8 mouse cellular contexts compared by ENCODE assay signal in genomic region chr16:30601046-30601832, GRCm38 (mm10). TPM values are rescaled to one million over a fixed set of nuclear protein-coding genes. Genes with fewer than 3 reads are reported as not detected.
DNase-seq lines count a peak whose midpoint lies in the region; ATAC-seq and TF ChIP-seq lines count a peak whose summit lies in the region.

No protein-coding gene starts in this region.

- peak overlapping the region; percentile 88 for H3K9ac ChIP-seq in heart, embryonic 14.5 days (ENCODE audit: low read length)
- peak overlapping the region; percentile 81 for H3K9ac ChIP-seq in liver, postnatal 0 days (replicated peaks)

- TF ChIP-seq POLR2A in embryonic fibroblast, embryonic 13.5 days (IDR thresholded peaks at IDR 0.05; ENCODE audit: low read depth, low read length): 0 out of 2 replicates have a peak, but pooled peaks have one; percentile 22

- H3K36me3 ChIP-seq in heart, embryonic 14.5 days (ENCODE audit: control insufficient read depth, insufficient read depth, low read length): 0 out of 2 replicates have a peak, but pooled peaks cover 3% of the 10 kb centered on the region
- H3K36me3 ChIP-seq in liver, postnatal 0 days (replicated peaks; ENCODE audit: insufficient read depth, low read length): no peaks in the 10 kb centered on the region

- peak; percentile 41 for DNase-seq in 3134 (ENCODE audit: extremely low read depth, insufficient read length, low spot score)
- peak; percentile 88 for DNase-seq in adrenal gland, postnatal 14 days
- DNase-seq in kidney, postnatal 10 days: peak; percentile 88
- DNase-seq in liver, postnatal 0 days: peak; percentile 80
- peak; percentile 77 for DNase-seq in thymus, postnatal 4 days

- H3K4me2 ChIP-seq in heart, embryonic 14.5 days (ENCODE audit: low read length): peak overlapping the region; percentile 97
- peak overlapping the region; percentile 86 for H3K4me2 ChIP-seq in liver, postnatal 0 days (ENCODE audit: low read depth, low read length)

- 0 out of 2 replicates have a peak, but pooled peaks have one; percentile 38 for TF ChIP-seq CTCF in embryonic fibroblast, embryonic 13.5 days (IDR thresholded peaks at IDR 0.05; ENCODE audit: borderline replicate concordance, insufficient read depth, low read length)
- TF ChIP-seq CTCF in liver, postnatal 0 days (IDR thresholded peaks at IDR 0.05; ENCODE audit: low read depth): peak; percentile 67

- no peaks in the 10 kb centered on the region for H3K9me3 ChIP-seq in heart, embryonic 14.5 days (ENCODE audit: control insufficient read depth, low read length)
- no peaks in the 10 kb centered on the region for H3K9me3 ChIP-seq in liver, postnatal 0 days (ENCODE audit: low read length)

- H3K27me3 ChIP-seq in heart, embryonic 14.5 days (ENCODE audit: control insufficient read depth, insufficient read depth, low read length): no peaks in the 10 kb centered on the region
- peaks cover 11% of the 10 kb centered on the region; the same call in 1 of the 2 replicates for H3K27me3 ChIP-seq in liver, postnatal 0 days (ENCODE audit: insufficient read depth, low read length)

- H3K27ac ChIP-seq in embryonic fibroblast, embryonic 13.5 days (ENCODE audit: insufficient read depth, low read length): no peak overlapping the region
- H3K27ac ChIP-seq in heart, embryonic 14.5 days (replicated peaks in 1 of 2; ENCODE audit: control insufficient read depth in 1 of 2, insufficient read depth in 1 of 2, low read depth in 2 of 2, low read length in 2 of 2): peak overlapping the region in 1 of 2 experiments; percentile 39; a peak in 3 of 4 replicates
- peak overlapping the region; percentile 74 for H3K27ac ChIP-seq in liver, postnatal 0 days (ENCODE audit: low read depth)

- no peak for ATAC-seq in heart, embryonic 14.5 days (ENCODE audit: insufficient number of reproducible peaks, insufficient read depth, low FRiP score, low read depth)
- peak; percentile 11 for ATAC-seq in liver, postnatal 0 days
- ATAC-seq in neutrophil, adult 5-6 weeks (ENCODE audit: extremely low read depth, insufficient number of reproducible peaks, low FRiP score, poor library complexity, severe bottlenecking): peak; percentile 38

- TF ChIP-seq EP300 in liver, postnatal 0 days (IDR thresholded peaks at IDR 0.05; ENCODE audit: low read depth): no peak

- 8% methylated on average over 42 of the region's 42 CpGs for WGBS in heart, embryonic 14.5 days
- 7% methylated on average over 42 of the region's 42 CpGs for WGBS in liver, postnatal 0 days (ENCODE audit: insufficient replicate concordance)

- peaks cover 17% of the 10 kb centered on the region for H3K4me1 ChIP-seq in embryonic fibroblast, embryonic 13.5 days (ENCODE audit: control insufficient read depth, insufficient read depth, low read length)
- peaks cover 39 to 46% of the 10 kb centered on the region in 2 experiments for H3K4me1 ChIP-seq in heart, embryonic 14.5 days (ENCODE audit: control insufficient read depth in 2 of 2, insufficient read depth in 2 of 2, low read length in 2 of 2)
- H3K4me1 ChIP-seq in liver, postnatal 0 days (ENCODE audit: insufficient read depth): peaks cover 39% of the 10 kb centered on the region

- H3K4me3 ChIP-seq in embryonic fibroblast, embryonic 13.5 days (ENCODE audit: insufficient read depth, low read length): peak overlapping the region; percentile 61
- H3K4me3 ChIP-seq in heart, embryonic 14.5 days (ENCODE audit: control insufficient read depth in 1 of 2, insufficient read depth in 1 of 2, low read depth in 1 of 2, low read length in 2 of 2): peak overlapping the region; percentile 58 to 89
- peak overlapping the region; percentile 78 for H3K4me3 ChIP-seq in liver, postnatal 0 days (ENCODE audit: low read depth, low read length)

RNA-seq across cellular contexts. Expression of gene Fam43a, which starts 1.7 kb away (rescaled TPM):
- 33.6 and 48.4 TPM in 2 replicates for total RNA-seq in adrenal gland, postnatal 14 days (2021)
- 19.4 and 19.5 TPM in 2 replicates for polyA plus RNA-seq in embryonic fibroblast, embryonic 13.5 days (2011; ENCODE audit: insufficient read length, low read depth, missing spikeins)
- polyA plus RNA-seq in heart, embryonic 14.5 days (2014; fragmentation: Nextera tagmentation; extraction: Ambion mirVana): 6.4 and 8.5 TPM in 2 replicates
- polyA plus RNA-seq in liver, postnatal 0 days (2015; fragmentation: Nextera tagmentation; extraction: Ambion mirVana): 6.1 and 6.8 TPM in 2 replicates
- 43.5 and 46.5 TPM in 2 replicates for total RNA-seq in neutrophil, adult 5-6 weeks (2017)

RNA-seq across cellular contexts. Expression of gene Lsg1, which starts 13.8 kb away (rescaled TPM):
- 31.0 and 33.2 TPM in 2 replicates for total RNA-seq in adrenal gland, postnatal 14 days (2021)
- polyA plus RNA-seq in embryonic fibroblast, embryonic 13.5 days (2011; ENCODE audit: insufficient read length, low read depth, missing spikeins): 31.3 and 39.0 TPM in 2 replicates
- polyA plus RNA-seq in heart, embryonic 14.5 days (2014; fragmentation: Nextera tagmentation; extraction: Ambion mirVana): 35.5 and 39.0 TPM in 2 replicates
- polyA plus RNA-seq in liver, postnatal 0 days (2015; fragmentation: Nextera tagmentation; extraction: Ambion mirVana): 25.4 and 25.6 TPM in 2 replicates
- 58.8 and 71.8 TPM in 2 replicates for total RNA-seq in neutrophil, adult 5-6 weeks (2017)

RNA-seq across cellular contexts. Expression of gene Tmem44, which starts 50.6 kb away (rescaled TPM):
- 6.0 and 9.1 TPM in 2 replicates for total RNA-seq in adrenal gland, postnatal 14 days (2021)
- polyA plus RNA-seq in embryonic fibroblast, embryonic 13.5 days (2011; ENCODE audit: insufficient read length, low read depth, missing spikeins): 6.9 and 8.0 TPM in 2 replicates
- polyA plus RNA-seq in heart, embryonic 14.5 days (2014; fragmentation: Nextera tagmentation; extraction: Ambion mirVana): 24.2 and 24.3 TPM in 2 replicates
- 0.73 and 0.89 TPM in 2 replicates for polyA plus RNA-seq in liver, postnatal 0 days (2015; fragmentation: Nextera tagmentation; extraction: Ambion mirVana)
- total RNA-seq in neutrophil, adult 5-6 weeks (2017): not detected in 2 replicates
